Mouse (Mus musculus) gonadal fat pad, adult 2 months (tissue): ENCODE data around the gene Map3k14. TPM values are rescaled to one million over a fixed set of nuclear protein-coding genes. Genes with fewer than 3 reads are reported as not detected.

Experiments
- DNase-seq: peaks from one replicate; pipeline ENCODE4 v3.0.0-alpha.2; 2012; ENCODE audit warnings: low read depth
- polyA plus RNA-seq: library from polyadenylated mRNA; depleted of rRNA; stranded (reverse); fragments of >200 nt; gene quantifications from 2 replicates; pipeline ENCODE4 v1.2.3, GENCODE M21; 2012

The Map3k14 gene
- polyA plus RNA-seq, 1 experiment: 9.7 TPM

DNA sequence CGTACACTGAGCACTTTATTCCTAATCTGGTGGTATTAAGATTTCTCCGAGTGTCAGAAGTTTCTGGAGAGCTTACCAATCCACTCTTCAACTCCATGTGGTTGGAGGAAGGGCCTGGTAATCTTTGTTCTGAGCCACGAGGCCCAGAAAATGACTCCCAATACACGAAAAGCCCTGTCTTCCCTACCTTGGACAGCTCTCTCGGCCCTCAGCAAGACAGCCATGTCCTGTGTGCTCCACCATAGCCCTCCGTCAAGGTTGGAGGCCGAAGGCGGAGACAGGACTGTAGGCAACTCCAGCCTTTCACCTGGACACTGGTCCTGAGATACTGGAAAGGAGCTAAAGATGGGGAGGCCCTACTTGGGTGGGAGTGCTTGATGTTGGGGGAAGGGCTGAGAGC, 57.0 kb downstream of the Map3k14 start:
- no peak for DNase-seq

DNA sequence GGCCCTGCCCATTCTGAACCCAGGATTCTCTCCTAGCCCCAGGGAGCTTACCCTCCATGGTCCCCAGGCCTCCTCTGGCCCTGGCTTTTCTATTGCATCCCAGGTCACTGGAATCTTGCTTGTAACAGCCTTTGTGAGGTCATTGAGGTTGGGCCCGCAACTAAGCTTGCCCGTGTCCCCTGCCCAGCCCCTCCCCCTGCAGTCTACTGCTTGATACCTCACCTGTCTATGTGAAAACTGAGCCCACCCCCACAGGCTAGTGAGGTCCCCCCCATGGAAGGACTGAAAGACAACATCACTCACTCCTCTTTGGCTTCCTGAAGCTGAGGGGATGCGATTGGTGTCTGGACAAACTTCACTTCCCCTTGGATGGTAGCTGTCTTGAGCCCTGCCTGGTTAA, 58.8 kb downstream of the Map3k14 start, which contains the start of gene 1700023F06Rik:
Gene 1700023F06Rik, minus strand, starts transcription at position 101 of the 400 bp plus-strand sequence.
- DNase-seq: no peak

DNA sequence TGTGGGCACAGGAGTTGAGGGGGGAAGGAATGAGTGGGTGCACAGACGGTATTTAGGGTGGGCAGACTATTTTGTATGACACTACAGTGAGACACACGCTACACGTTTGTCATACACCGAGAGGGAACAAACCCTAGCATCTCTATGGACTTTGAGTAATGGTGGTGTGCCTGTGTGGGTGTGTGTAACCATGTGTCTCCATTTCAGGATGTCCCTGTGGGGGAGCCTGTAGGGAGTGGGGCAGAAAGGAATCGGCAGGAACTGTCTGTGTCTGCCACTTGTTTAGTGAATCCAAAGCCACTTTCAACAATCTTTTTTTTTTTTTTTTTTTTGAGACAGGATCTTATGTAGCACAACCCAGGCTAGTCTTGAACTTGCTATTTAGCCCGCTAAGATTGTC, 61.1 kb downstream of the Map3k14 start:
- no peak for DNase-seq

DNA sequence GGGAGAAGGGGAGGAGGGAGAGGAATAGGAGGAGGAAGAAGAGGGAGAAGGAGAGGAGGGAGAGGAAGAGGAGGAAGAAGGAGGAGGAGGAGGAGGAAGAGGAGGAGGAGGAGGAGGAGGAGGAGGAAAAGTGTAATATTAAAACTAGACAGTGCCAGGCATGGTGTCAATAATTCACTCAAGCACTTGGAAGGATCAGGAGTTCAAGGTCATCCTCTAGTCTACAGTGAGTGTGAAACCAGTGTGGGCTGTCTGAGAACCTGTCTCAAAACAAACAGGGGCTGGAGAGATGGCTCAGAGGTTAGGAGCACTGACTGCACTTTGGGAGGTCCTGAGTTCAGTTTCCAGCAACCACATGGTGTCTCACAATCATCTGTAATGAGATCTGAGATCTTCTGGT, 64.9 kb downstream of the Map3k14 start:
- DNase-seq: no peak

DNA sequence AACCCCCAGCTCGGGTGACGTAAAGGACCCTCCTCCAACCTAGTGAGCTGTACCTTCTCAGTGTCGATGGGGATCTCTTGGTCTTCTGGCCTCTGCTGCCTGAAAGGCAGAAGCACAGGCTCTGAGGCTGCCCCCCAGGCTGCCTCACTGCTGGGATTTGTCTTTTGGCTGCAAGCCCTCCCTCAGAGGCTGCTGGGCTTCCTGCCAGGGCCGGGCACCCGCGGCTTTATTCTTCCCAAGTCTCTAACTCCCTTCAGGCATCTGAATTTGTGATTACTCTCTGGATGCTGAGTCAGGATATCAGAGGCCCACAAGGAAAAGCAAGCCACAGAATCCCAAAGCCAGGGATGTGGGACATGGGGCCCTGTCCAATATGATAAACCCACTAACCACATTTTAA, 65.6 kb downstream of the Map3k14 start:
- DNase-seq: no peak

DNA sequence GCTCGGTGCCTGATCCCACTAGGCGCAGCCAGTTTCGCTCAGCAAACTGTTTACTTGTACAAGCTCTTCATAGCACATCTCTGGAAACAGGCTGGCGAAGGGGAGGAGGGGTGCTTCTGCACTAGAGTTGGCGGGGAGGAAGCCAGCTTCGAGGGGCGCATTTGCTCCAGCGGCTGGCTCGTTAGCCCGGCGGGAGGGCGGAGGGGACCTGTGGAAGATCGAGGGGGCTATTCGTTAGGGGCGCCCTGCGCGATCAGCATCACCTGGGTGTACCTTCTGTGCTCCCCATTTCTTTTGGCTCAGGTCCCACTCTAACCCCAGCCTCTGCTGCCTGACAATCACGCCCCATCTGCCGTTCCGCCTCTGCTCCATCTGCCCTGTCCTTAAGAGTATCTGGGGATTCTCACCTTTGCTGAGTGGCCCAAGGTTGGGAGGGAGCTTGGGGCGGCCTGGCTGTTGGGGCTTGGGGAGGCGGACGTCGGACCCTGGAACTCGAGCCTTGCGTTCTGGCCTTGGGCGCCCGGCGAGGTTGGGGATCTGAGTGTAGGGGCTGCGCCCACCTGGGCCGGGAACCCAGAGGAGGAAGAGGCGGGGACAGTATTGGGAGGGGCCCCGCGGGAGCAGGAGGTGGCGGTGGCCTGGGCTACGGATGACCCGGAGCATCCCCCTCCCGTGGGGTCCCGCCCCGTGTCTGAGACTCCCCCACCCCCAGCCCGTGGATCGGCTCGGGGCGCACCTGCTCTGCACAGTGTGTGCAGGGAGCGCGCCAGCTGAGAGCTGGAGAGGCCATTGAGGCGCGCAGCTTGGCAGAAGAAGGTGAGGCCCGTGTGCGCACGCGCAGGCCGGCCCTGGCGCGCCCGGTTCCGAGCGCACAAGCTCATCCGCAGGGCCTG, 68.1 kb downstream of the Map3k14 start:
- DNase-seq: no peak

DNA sequence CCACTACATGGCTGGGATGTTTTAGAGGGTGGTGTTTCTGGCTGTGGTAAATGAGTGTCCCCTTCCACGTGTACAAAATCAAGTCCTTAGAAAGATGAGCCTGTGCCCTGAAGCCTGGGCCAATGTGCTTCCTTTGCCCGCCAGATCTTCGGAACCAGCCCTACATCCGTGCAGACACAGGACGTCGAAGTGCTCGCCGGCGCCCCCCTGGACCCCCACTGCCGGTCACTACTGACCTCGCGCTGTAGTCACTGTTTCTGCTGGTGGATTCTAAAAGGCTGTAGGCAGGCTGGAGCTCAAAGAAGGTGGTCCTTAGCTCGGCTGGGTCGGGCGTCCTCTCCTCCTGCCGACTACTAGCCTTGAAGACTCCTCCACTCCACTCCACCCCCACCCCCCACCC, 68.9 kb downstream of the Map3k14 start:
- no peak for DNase-seq

DNA sequence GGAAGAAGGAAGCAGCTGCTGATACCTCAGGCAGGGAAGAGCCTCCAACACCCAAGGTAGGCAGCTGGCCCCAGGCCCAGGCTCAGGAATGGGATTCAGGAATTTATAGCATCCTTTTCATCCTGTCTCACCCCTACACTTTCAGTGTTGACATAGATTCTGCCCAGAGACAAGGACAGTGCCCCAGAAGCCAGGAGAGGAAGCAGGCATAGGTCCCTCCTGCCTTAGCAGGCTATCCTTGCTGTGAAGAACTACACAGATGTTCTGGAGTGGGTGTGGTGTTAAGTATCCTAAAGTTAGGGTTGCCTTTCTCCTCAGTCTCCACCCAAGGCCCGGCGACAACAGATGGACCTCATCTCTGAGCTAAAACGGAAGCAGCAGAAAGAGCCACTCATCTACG, 69.9 kb downstream of the Map3k14 start:
- no peak for DNase-seq

DNA sequence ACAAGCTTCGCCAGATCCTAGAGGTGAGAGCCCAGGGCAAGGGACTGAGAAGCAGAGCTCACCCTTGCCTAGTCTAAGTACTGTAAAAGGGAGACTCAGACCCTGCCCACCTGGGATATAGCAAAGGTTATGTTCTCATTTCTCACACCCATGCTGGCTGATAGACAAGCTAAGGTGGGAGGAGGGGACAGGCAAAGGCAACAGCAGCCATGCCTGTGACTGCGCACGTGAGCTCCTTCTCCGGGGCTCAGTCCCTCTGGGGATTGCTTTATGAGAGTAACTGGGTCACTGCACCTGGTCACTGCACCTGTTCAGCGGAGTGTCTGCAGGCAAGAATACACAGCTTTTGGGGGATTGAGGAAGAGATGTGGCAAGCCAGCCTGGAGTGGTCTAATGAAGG, 71.6 kb downstream of the Map3k14 start:
- DNase-seq: no peak

DNA sequence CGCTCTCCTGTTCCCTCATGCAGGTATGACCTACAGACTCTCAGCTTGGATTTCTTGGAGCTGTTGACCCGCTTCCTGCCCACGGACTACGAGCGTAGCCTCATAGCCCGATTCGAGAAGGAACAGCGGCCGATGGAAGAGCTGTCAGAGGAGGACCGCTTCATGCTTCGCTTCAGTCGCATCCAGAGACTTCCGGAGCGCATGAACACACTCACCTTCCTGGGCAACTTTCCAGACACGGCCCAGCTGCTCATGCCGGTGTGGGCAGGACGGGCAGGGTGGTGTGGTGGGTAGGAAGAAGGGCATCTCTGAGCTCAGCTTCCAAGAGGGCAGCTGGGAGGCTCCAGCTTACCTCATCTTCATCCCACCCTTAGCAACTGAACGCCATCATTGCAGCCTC, 72.0 kb downstream of the Map3k14 start:
- DNase-seq: no peak

DNA sequence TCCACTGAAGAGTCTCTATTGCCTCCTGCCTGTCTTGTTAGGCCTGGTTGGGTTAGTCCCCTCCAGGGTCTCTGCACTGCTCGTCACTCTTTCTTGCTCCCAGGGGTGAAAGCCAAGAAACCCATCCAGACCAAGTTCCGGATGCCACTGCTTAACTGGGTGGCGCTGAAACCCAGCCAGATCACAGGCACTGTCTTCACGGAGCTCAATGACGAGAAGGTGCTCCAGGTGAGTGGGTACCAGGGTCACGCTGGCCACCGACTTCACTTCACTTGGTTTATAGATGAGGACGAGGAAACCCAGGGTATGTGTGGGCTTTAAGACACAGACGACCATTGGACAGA, 73.5 kb downstream of the Map3k14 start:
- DNase-seq: no peak

DNA sequence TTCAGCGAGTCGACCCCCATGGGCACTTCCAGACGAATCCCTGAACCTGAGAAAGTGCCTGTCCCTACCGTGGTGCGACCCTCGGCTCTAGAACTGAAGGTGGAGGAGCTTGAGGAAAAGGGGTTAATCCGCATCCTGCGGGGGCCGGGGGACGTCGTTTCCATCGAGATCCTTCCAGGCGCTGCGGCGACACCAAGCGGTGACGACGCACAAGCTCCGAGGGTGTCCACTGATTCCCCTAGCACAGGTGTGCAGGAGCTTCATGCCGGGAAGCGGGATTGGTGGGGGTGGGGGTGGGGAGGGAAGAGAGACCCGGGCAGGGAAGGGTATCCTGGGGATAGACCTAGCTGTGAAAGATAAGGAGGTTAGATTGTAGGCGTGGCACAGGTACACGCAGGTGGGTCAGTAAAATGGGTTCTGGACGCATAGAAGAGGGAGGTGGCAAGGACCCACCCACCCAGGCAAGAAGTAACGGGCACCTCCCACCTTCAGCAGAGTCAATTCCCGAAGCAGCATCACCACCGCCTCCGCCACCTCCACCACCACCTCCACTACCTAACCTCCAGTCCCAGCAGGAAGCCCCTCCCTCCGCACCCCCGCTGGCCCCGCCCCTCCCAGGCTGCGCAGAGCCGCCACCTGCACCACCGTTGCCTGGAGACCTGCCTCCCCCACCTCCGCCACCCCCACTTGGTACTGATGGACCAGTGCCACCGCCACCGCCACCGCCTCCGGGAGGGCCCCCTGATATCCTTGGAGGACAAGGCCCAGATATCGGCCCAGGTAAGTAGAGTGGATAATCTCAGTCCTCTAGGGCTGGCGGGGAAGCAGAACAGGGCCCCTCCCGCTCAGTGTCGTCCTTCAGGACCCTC, 74.1 kb downstream of the Map3k14 start:
- DNase-seq: no peak

DNA sequence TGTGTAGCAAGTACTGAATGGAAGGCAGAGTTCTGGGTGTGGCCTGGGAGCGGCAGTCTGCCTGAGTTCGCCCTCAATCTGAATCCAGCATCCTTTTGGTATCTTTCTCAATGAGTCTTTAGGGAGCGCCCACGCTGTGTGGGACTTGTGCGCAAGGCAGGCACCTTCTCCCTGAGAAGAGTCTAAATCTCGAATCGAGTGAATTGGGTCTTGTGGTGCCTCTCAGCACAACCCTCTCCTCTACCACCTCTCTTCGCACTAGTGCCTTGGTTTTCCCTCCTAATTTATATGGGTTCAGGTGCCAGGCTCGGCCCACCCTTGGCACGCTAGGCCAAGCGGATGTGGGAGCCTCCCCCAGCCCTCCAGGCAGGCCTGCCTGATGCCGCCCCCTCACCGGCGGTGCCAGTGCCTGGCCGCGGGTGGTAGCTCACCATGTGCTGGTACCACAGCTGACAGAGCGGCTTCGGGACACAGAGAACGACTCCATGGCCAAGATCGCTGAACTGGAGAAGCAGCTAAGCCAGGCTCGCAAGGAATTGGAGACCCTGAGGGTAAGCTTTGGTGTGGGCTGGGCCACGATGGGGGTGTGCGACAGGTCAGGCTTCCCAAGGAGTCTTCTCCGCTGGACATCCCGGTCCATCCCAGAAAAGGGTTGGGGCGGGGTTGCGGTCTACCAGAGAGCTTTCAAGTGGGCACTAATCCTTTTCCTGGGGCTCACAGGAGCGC, 74.9 kb downstream of the Map3k14 start:
- no peak for DNase-seq

DNA sequence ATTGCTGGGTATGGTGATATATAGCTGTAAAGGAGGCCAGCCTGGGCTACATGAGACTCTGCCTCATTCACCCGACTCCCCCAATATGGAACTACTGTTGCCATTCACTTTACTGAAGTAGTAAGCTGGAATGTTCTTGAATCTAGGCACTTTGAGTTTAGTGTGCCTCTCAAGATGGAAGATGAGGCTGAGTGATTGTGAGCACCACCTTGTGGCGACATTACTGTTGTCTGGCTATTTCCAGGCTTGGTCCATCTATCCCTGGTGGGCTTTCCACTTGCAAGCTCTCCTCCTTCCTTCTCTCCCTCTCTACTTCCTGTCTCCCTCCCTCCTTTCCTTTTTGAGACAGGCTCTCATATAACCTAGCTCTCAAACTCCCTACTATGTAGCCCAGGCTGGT, 82.4 kb downstream of the Map3k14 start:
- no peak for DNase-seq

DNA sequence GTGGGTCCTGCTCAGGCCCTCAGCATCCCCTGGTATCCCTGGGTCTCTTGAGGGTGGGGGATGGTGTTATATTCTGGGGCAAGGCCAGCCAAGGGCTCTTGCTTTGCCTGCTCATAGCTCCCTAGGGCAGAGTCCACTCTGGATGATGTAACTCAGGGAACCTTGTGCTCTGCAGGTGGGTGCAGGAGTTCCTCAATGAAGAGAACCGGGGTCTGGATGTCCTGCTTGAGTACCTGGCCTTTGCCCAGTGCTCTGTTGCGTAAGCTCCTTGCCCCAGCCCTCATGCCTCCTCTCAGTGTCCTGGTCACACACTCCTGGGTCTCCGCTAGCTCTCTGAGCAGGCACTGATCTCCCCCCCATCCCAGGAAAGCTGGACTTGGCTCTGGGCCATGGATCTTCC, 85.4 kb downstream of the Map3k14 start:
- no peak for DNase-seq

DNA sequence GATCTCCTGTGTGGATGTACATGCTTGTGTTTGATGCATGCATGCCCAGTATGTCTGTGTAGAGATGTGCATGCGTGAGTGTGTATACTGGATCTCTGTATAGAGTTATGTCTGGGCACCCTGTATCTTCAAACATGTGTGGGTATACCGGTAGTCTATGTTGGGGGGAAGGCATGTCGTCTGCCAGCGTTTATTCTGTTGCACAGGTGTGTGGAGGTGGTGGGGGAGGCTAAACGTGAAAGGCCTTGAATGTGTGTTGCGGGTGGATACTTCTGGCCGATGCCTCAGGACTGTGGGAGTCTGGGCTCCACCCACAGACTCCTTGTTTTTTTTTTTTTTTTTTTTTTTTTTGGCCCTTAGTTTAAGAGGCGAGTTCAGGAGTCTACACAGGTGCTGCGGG, 85.9 kb downstream of the Map3k14 start:
- DNase-seq: no peak

DNA sequence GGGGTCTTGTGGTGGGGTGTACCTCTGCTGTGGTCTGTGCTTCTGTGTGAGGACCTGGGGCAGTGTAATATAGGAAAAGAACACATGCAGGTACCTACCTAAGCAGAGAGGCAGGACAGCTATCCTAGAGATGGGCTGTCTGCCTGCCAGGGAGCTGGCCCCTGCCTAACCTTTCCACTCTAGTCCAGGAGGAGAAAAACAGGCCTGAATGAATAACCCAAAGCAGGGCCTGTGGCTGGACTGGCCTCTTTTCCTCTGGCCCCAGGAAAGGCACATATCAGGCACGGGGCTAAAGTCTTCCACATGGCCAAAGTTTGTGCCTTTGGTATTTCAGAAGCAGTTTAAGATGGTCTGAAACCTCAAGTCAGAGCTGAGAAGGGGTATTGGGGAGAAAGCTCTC, 86.8 kb downstream of the Map3k14 start:
- DNase-seq: no peak

DNA sequence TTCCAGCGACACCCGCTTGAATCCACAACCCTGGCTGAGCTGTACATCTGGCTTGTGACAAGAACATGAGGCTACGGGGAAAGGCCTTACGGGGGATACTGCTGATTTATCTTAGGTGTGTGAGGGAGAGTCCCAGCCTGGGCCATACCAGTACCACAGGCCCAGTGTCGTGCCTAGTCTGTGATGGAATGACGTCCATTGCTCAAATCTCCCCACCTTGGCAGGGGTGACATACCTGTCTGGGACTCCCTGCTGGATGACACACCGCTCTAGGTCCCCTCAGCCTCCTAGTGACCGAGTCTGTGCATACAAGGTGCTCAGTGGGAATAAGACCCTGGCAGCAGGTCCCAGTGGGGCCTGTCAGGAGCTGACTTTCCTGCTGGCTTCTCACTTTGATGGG, 88.5 kb downstream of the Map3k14 start:
- DNase-seq: no peak

DNA sequence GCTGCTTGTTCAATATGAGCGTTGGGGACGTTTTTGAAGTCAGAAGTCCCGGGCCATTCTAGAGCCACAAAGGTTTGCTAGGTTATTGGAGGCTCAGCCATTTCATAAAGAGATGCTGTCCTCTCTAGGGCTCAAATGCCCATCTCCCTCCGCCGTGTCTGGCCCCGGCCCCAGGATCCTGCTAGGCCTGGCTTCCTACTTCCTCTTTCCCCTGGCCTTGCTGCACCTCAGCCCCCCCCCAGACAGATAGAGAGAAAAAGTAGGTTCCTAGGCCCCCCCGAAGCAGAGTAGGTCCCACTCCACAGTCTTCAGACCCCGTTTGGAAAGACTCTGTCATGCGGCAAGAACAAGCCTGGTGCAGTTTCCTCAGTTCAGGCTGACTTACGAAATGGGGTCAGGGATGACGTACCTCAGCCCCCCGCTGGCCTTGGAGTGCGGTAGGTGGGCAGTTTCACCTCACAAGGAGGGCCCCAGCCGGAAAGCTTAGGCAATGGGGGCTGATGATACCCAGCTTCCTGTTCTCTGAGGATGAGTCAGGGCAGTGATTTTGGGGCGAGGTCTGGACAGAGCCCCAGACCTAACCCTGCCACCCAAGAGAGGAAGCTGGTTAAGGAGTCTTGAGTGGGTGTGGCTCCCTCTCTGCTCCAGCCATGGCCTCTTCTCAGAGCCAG, 89.3 kb downstream of the Map3k14 start:
- DNase-seq: no peak

DNA sequence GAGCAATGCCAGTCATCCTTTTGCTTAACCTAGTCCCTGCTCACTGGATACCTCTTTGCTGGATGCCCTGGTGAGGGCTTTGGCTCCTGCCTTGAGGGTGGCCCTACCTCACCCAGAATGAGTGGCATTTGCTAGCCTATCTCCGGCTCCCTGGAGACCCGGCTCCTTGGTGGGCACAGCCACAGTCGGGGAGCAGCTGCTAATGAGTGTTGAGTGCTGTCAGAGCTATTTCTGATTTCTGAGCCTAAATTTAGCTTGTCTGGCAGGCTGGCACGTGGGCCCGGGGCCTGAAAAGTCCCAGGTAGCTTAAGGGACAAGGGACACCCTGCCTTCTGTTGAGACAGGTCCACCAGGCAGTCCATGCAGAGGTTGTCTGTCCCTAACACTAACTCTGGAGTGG, 90.1 kb downstream of the Map3k14 start:
- DNase-seq: no peak

DNA sequence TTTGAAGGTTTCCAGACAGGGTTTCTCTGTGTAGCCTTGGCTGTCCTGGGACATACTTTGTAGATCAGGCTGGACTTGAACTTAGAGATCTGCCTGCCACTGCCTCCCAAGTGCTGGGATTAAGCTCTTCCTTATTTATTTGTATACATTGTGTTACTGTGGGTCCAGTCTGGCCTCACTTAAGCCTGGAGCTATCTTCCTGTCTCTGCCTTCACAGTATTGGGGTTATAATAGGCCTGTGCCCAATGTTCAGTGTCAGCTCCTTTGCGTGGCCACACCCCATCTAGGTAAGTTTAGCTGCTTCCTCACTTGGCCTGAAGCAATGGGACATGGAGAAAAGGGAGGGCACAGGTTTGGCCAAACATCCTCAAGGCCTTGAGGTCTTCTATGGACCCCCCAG, 90.8 kb downstream of the Map3k14 start:
- no peak for DNase-seq
